Mouse (Mus musculus) embryo, embryonic 9.5 days (tissue): ENCODE data around the gene Zkscan16.

Experiments used
- DNase-seq: peaks from one replicate; pipeline ENCODE4 v3.0.0-alpha.2; 2017; ENCODE audit errors: extremely low spot score

Gene Zkscan16

GRCm38 (mm10) chr4:59000614-59001013, 57.2 kb downstream of the Zkscan16 start:
- peak; percentile 17 for DNase-seq

- DNase-seq, result peak; percentile 88
These were observed 59.7 kb downstream of the Zkscan16 start, which contains the start of gene Gm20503 for GRCm38 (mm10) chr4:59002948-59003805. Gm20503 (plus strand) TSS chr4:59003210.

- no peak for DNase-seq
These were observed 60.4 kb downstream of the Zkscan16 start for GRCm38 (mm10) chr4:59003806-59004200.

- DNase-seq, result peak; percentile 15
These were observed 62.8 kb downstream of the Zkscan16 start for GRCm38 (mm10) chr4:59006211-59006610.

- no peak for DNase-seq
These were observed 63.6 kb downstream of the Zkscan16 start for GRCm38 (mm10) chr4:59007016-59007415.
